Mouse (Mus musculus) brown adipose tissue, adult 24 weeks (tissue): ENCODE measurements around the gene Fam117a. TPM values are rescaled to one million over a fixed set of nuclear protein-coding genes. Genes with fewer than 3 reads are reported as not detected.

Experiments
- H3K27ac ChIP-seq: fragments of 200-500 bp; replicated peaks from 2 replicates; pipeline ENCODE4 v1.5.1; 2012; ENCODE audit warnings: low read depth, mild to moderate bottlenecking, low read length
- H3K4me1 ChIP-seq: fragments of 200-500 bp; 2 replicates; pipeline ENCODE4 v1.6.1; 2012; ENCODE audit warnings: low read length, mixed read lengths; ENCODE audit not compliant: control insufficient read depth, insufficient read depth, insufficient read length
- H3K4me3 ChIP-seq: fragments of 200-500 bp; 2 replicates; pipeline ENCODE4 v1.5.1; 2012; ENCODE audit warnings: low read depth, mild to moderate bottlenecking, low read length, moderate library complexity; ENCODE audit not compliant: insufficient read depth
- polyA plus RNA-seq: library from polyadenylated mRNA; stranded (reverse); fragments of >200 nt; gene quantifications from 2 replicates; pipeline ENCODE4 v1.2.4, GENCODE M21; 2012; ENCODE audit not compliant: missing spikeins, insufficient read depth, insufficient read length

The Fam117a gene
- polyA plus RNA-seq, 1 experiment = 14.8 TPM

DNA sequence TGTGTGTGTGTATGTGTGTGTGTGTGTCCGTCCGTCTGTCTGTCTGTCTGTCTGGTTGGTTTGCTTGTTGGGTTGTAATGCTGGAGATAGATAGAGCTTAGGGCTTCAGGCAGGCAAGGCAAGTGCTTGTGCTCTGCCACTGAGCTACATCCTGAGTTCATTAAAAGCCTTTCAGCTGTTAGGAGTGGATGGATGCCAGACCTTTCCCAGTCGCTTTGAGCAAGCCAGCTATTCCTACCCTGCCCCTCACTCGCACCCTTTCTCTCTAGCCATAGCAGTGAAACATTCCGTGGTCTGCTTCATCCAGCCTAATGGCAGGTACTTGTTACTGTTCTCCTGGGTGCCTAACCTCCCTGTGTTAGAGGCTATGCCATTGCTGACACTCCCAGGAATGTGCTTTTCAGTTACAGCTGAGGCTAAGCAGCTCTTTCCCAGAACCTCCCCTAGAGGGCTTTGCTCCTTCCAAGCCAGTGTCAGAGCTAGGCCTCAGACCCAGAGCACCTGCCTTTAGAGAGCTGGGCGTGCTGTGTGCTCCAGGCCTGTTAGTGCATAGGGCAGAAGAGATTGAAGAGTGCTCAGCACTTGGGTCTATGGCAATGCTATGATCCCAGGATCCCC lies 29.6 kb downstream of the Fam117a start:
- H3K27ac ChIP-seq = peak overlapping the region; percentile 56
- peaks cover 27% of the 10 kb centered on the region for H3K4me1 ChIP-seq
- no peak overlapping the region for H3K4me3 ChIP-seq

DNA sequence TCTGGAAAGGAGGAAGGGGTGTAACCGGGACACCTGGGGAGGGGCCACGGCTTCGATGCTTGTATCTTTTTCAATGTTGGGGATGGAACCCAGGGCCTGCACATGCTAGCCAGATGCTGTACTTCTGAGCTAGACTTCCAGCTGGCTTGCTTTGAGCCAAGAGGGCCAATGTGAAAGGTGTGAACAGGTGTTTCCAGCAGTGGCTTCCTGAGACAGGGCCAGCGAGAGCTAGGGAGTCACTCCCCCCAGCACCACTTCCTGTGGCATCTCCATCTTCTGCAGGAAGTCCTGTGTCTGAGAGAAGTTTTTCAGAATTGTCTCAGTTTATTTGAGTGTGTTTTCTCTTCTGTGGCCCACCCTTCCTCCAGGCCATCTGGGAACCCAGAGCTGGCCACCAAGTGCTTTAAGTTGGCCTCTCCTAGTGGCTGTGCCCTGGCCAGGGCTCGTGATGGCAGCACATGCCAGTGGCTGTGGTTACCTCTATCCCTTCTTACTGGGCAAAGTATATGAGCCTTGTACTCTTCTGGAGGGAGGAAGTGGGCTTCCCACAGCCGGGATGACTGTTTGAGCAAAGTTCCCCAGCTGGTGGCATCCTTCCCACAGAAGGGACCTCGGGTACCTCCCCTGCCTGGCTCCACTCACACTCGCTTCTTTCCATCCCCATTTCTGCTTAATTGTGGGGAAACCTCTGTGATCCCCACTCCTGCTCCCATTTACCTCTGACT lies 30.4 kb downstream of the Fam117a start:
- H3K4me1 ChIP-seq = peaks cover 27% of the 10 kb centered on the region
- H3K27ac ChIP-seq = no peak overlapping the region
- no peak overlapping the region for H3K4me3 ChIP-seq

DNA sequence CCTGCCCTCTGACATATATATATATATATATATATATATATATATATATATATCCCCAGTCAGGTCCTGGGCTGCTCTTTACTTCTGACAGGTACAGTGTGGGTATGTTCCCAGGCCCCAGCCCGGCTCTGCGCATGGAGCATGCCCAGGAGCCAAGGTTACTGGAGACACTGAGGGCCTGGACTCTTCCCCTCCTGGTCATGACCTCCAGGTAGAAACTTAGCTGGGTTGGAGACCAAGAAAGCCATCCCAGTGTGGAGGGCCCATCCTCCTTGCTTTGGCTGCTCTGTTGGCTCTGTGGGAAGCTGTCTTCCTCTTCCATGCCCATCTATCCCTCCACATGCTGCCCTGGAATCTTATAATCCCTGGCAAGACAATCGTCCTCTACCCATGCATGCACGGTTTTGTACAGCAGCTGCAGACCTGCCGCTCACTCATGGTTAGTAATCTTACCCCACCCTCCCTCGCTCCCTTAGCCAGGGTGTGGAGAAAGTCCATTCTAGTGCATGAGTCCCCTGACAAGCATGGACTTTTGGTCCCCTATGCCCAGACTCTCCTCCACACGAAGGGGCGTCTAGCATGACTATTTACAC lies 31.5 kb downstream of the Fam117a start:
- no peak overlapping the region for H3K4me3 ChIP-seq

DNA sequence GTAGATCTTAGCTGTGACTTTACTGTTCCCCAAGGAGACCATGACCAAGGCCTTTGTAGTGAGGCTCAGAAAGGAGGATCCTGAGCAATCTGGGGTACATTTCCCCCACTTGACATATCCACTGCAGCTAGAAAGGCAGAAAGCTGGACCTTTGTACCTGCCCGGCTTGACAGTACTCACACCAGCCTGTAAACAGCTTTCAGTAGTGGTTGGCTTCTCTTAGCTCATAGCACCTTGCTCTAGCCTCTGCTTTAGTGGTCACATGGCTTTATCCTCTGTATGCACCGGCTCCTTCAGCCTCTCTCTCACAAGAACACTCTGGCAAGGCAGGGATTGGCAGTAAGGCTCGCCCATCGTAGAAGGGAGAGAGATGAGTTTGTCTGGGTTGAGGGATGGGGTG lies 32.1 kb downstream of the Fam117a start:
- Histone ChIP-seq H3K27ac (no peak overlapping the region), H3K4me3 (no peak overlapping the region)

More for the DNA sequence above, 31.5 kb downstream of the Fam117a start:
- H3K4me1 ChIP-seq = peaks cover 25% of the 10 kb centered on the region
- no peak overlapping the region for H3K27ac ChIP-seq

DNA sequence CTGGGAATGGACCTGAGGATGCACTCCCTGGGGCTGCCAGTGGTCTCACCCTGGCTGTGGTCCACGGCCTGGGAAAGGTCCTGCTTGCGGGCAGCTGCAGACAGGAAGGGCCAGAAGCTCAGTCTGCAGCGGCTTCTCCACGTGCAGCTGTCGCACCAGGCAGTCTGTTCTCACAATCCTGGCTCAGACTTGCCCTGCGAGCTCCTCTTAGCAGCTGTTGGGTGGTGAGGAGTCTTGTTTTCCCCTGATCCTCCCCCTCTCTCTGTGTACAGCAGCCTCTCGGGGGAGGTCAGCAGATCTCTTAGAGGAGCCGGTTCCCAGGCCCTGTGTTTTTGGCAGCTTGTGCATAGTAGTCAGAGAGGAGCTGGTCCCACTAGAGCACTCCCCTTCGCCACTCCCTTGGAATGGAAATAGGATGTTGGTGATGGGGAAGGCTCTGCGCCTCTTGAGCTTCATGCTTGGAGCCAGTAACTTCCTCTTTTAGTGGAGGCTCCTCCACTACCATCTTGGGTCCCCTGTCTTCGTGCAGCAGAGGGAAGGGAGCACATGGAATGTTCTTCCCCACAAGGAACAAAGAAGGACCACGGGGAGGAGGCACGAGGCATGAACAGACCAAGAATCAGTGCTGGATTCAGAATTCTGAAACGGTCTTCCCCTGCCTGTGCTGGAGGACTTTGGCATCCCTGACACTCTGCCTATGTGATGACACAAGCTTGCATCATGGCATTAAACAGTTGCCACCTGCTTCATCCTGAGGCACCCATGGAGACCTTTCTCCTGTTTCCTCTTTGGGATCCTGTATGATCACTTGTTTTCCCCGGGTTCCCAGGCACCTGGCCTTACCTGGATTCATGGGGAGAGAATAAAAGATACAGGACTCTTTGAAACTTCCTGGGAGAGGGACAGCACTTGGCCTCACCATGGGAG lies 33.4 kb downstream of the Fam117a start:
- Histone ChIP-seq H3K4me1 (peaks cover 17% of the 10 kb centered on the region), H3K4me3 (no peak overlapping the region), H3K27ac (peak overlapping the region; percentile 45)

More for the DNA sequence above, 32.1 kb downstream of the Fam117a start:
- H3K4me1 ChIP-seq = peaks cover 25% of the 10 kb centered on the region

DNA sequence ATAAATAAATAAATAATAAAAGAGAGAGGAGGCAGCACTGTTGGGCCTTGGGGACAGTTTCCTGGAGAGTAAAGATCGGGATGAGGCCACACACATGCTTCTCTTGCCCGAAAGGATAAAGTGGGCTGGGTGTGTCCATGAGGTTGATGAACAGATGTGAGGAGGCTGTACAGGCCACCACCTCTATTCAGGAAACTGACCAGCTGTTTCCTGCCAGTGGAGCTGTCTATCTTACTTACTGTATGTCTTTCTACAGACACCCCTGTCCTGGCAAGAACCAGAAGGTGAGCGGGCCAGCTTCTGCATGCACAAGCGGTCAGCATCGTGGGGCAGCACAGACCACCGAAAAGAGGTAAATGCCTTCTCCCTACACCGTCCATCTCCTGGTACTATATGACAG lies 34.4 kb downstream of the Fam117a start:
- Histone ChIP-seq H3K27ac (no peak overlapping the region), H3K4me3 (no peak overlapping the region), H3K4me1 (peaks cover 12% of the 10 kb centered on the region)

DNA sequence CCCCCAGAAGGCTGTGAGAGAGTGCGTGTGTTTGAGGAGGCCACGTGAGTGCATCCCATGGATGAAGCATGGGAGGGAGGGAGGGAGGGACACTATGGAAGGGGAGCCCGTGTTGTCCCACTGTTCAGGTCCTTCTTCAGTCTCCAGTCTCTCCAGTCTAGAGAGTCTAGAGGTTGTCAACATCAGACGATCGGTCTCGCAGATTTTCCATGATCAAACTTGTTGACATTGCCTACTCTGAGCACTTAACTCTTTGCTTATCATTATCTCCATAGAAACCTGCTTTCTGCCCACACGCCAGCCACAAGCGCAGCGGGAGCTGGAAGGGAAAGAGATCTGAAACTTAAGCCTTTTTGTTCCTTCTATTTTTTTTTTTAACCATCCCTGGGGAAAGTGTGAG lies 42.1 kb downstream of the Fam117a start:
- H3K4me1 ChIP-seq = peaks cover 3% of the 10 kb centered on the region; the same call in 1 of the 2 replicates
- no peak overlapping the region for H3K27ac ChIP-seq
- H3K4me3 ChIP-seq = no peak overlapping the region

DNA sequence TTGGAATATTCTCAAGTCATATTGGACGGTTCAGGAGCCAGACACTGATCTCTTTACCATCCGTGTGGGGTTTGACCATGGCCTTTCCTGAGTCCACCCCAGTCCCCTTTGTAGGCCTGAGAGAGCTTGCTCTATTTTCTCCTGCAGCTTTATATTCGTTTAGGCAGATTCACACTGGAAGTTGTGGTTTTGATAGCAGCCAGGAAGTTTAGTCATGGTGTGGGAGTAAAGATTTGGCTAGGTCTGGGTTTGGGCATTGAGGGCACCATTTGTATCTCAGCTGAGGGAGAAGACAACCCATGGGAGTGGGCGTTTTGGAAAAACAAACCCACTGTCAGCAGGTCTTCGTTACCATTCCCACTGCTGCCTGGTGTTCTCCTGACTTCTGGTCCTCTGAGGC lies 42.7 kb downstream of the Fam117a start:
- Histone ChIP-seq H3K4me1 (peaks cover 5% of the 10 kb centered on the region; the same call in 1 of the 2 replicates), H3K4me3 (no peak overlapping the region), H3K27ac (no peak overlapping the region)

DNA sequence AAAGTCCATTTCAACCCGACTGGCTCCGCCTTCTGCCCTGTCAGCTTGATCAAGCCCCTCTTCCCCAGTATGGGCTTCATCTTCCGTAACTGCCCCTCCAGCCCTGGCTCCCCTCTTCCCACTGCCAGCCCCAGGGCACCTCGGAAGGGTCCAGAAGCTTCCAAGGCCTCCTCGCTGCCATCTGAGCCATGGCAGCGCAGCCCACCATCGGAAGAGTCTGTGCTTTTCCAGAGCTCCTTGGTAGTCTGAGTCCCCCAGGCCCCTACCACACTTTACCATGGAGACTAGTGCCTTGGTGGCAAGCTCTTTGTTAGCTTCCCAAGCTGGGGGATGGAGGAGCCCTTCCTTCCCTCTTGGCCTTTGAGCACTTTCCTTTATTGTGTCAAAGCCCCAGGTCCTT lies 43.9 kb downstream of the Fam117a start:
- Histone ChIP-seq H3K27ac (no peak overlapping the region), H3K4me1 (peaks cover 5% of the 10 kb centered on the region; the same call in 1 of the 2 replicates), H3K4me3 (no peak overlapping the region)

DNA sequence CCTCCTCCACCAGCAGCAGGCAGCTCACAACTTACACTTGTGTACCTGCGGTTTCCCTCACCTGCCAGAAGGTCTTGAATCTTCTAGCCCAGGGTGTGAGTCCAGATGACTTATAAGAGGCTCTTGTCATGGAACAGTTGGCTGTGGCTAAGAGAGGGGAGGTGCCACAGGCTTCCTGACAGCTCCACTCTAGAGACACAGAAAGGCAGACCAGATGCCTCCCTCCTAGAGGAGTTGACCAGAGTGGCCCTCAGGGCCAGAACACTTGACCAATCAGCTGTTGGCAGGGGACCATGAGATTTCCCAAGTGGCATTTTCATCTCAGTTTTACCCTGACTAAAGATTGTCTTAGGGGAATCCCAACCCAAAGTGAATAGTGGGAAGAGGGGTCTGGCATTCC lies 44.3 kb downstream of the Fam117a start:
- Histone ChIP-seq H3K4me1 (peaks cover 5% of the 10 kb centered on the region; the same call in 1 of the 2 replicates), H3K27ac (no peak overlapping the region), H3K4me3 (no peak overlapping the region)

DNA sequence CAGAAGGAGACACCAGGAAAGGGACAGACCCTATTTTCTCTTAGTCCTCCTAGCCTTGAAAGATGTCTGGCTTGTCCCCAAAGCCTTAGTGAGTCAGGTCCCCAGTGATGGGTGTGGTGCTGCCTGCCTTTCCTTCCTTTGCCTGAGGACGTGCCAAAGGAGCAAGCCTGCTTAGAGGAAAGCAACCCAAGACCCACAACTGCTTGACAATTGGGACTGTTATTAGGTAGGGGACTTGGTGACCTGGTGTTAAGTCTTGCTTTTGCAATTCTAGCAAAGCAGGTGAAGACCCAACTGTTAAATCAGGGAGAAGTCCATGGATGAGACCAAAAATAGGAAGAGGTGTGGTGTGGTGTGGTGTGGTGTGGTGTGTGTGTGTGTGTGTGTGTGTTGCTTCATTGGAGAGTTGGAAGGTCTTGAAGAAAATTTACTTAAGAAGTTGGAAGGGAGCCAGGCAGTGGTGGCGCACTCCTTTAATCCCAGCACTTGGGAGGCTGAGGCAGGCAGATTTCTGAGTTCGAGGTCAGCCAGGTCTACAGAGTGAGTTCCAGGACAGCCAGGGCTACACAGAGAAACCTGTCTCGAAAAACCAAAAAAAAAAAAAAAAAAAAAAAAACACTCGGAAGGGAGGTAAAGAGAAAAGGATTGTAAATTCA lies 46.6 kb downstream of the Fam117a start:
- no peak overlapping the region for H3K4me3 ChIP-seq
- peaks cover 5% of the 10 kb centered on the region; the same call in 1 of the 2 replicates for H3K4me1 ChIP-seq
- H3K27ac ChIP-seq = peak overlapping the region; percentile 74

DNA sequence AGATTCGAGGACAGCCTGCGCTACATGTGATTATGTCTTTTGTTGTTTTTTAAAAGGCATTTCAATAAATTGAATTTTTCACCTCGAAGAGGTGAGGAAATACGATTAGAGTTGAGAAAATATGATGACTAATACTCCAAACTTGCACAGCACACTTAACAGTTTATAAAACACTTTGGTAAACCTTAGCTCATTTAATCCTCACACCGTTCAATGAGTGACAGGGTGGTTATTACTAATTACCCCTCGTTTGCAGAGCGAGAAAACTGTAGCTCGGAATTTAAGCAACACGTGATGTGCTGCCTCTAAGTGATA lies 47.1 kb downstream of the Fam117a start:
- Histone ChIP-seq H3K27ac (peak overlapping the region; percentile 50), H3K4me1 (peaks cover 5% of the 10 kb centered on the region; the same call in 1 of the 2 replicates), H3K4me3 (peak overlapping the region; percentile 24)

DNA sequence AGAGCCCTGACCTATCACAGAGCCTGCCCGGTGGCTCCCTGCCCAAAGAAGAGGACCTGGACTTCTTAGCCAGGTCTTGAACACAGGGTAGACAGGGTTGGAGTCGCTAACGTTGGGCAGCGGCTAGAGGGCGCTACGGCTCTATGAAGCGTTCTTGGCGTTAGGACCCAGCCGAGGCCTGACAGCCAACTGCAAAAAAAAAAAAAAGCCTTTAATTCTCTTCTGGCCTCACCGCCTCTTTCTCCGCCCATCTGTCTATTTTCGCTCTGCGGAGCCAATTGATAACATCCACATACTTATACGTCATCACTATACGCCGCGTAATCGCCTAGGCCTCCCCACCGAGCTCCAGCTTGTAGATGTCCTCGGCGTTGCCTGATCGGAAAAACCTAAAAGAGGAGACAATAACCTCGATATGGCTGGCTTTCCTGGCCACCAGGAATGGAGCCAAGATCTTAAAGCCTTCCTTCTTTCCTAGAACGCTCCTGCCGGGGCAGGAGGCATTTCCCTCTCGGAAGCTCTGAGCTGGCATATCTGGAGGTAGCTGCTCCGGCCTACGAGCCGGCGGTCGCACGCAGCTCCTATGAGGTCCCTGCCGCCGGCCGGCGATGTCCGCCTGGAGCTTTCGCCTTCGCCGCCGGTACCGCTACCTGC lies 47.6 kb downstream of the Fam117a start, which contains the start of gene Slc35b1:
TSS of gene Slc35b1 (plus strand) at position 374 of the 654 bp plus-strand sequence.
- peaks cover 5% of the 10 kb centered on the region; the same call in 1 of the 2 replicates for H3K4me1 ChIP-seq
- peak within 1 kb of the TSS; percentile 99 for H3K27ac ChIP-seq
- H3K4me3 ChIP-seq = peak within 1 kb of the TSS; percentile 92

DNA sequence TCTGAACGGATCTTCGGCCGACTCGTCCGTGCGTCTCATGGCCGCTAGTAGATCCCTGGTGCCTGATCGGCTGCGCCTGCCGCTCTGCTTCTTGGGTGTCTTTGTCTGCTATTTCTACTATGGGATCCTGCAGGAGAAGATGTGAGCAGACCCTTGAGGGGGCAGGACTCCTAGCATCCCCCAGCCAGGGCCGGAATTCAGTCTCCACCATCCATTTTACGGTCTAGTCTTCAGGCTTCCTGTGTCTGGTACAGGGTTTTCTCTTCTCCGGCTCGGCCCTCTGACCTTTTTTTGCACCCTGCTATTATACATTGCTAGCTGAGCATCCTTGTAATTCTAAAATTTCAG lies 48.1 kb downstream of the Fam117a start:
- H3K4me1 ChIP-seq = peaks cover 5% of the 10 kb centered on the region; the same call in 1 of the 2 replicates
- peak overlapping the region; percentile 75 for H3K27ac ChIP-seq
- peak overlapping the region; percentile 92 for H3K4me3 ChIP-seq
